Mouse (Mus musculus) left cerebral cortex, postnatal 14 days (tissue): ENCODE measurements at regions not wholly inside any gene's neighbourhood (a gene's known extent, or its start where the extent isn't known, plus 50 kb on each side); places are given as distances from the start of the nearest gene placed in this dataset.
A peak's percentile ranks its signal among the peaks of the same experiment; 100 is the strongest.

ENCODE experiments used
- DNase-seq, 2 experiments: peaks; one replicate each; pipeline ENCODE4 v3.0.0; 2021 to 2022; ENCODE audit warnings: low spot score in 2 of 2, mixed read lengths in 1 of 2
- intact Hi-C: fragments of 180-260 bp; cut with DNase I; formaldehyde crosslinking; loops from one replicate; pipeline ENCODE4 v1.15.1; 2025

GRCm38 (mm10) chr7:123642596-123642995, 142.3 kb upstream of the Zkscan2 start:
- intact Hi-C loops, result no loop called here
- no peak for DNase-seq

DNA sequence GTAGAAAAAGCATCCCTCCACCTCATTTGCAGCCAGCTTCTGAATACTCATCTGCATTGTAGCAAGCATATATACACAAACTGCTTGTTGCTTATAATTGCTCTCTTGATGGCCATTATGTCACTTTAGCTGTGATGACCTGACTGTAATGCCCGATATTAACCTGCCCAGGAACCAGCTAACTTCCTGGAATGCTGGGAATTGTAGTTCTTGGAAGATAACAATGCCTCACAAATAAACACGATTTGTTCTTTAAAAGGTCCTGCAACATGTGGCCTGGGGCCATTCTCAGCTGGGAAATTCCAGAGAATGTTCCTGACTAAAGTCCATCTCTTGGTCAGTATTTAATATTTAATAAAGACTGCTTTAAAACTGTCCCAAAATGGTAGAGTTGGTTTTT, 143.2 kb upstream of the Zkscan2 start:
- DNase-seq, result no peak
- intact Hi-C loops, result no loop called here

- intact Hi-C loops, result no loop called here
- DNase-seq, result no peak
Measured at GRCm38 (mm10) chr7:123645521-123645920, 145.3 kb upstream of the Zkscan2 start.

GRCm38 (mm10) chr7:123665459-123665858, 165.2 kb upstream of the Zkscan2 start:
- intact Hi-C loops, result no loop called here
- no peak for DNase-seq

GRCm38 (mm10) chr7:123684762-123685161, 184.5 kb upstream of the Zkscan2 start:
- intact Hi-C loops, result no loop called here
- no peak for DNase-seq

DNA sequence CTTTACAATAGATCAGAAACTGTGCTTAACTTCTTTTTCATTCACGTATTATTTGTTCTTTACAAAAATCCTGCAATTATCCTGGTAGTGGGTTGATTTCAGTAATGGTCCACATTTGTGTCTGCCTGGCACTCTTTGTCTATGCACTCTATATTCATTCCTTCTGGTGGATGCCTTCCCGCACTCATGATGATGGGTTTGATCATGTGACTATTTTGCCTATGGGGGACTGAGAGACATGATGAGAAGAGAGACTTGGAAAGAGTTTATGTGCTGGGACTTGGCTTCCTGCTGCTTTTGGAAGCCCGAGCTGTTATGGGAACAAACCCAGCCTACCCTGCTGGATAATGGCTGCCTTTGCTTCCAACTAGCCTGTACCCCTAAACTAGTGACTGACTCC, 186.3 kb upstream of the Zkscan2 start:
- intact Hi-C loops, result no loop called here
- DNase-seq, result no peak

- intact Hi-C loops, result no loop called here
Measured at GRCm38 (mm10) chr7:123731016-123731415, 230.8 kb upstream of the Zkscan2 start.

DNA sequence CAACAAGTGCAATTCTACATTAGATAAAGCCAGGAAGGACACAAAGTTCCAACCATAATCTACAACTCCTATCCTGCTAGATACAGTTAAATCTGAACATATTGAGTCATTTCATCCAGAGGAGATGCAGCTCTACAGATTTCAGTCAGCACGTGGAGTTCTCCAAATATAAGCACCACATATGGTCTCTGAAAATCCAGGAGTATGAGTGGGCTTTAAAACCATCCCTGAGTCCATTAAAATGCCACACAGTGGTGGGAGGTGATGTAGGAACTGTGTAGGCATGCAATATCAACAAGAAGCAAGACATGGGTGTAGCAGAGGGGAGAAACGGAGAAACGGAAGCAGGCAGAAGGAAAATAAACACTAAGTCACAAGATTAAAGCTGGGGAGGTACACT, 232.8 kb upstream of the Zkscan2 start:
- intact Hi-C loops, result no loop called here
- peak; percentile 34 to 58 for DNase-seq

More at GRCm38 (mm10) chr7:123731016-123731415, 230.8 kb upstream of the Zkscan2 start:
- no peak for DNase-seq

DNA sequence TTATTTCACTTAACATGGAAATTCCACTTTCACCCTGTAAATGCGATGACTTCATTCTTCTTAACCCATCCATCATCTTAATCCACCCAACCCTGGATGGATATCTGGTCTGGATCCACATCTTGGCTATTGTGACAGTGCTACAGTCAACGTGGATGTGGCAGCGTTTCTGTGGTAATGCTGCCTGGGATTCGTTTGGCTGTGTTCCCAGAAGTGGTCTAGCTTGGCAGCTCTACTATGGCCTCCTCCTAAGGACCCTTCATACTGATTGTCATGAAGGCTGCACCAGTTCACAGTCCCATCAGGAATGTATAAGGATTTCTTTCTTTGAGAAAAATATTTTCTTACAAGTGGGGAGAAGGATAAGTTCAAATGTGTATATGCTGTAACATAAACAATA, 234.7 kb upstream of the Hs3st4 start:
- no peak for DNase-seq
- intact Hi-C loops, result no loop called here

DNA sequence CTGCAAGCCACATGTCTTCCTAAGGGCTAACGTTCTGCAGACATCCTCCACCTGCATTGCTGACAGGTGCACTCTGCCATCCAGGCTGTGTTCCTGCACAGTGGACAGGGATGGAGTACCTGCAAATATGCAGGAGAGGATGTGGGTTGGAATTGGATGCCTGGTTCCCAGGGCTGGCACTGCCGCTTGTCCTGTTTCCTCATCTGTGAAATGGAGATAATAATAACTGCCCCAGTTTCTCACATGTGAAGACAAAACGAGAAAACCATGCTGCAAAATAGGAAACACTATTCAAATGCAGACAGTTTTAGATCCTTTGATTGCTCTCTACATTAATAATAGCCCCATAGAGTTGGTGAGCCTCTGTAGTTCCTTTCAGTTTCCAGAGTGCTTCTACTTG, 229.4 kb upstream of the Hs3st4 start:
- intact Hi-C loops, result no loop called here
- peak; percentile 26 to 46 for DNase-seq

DNA sequence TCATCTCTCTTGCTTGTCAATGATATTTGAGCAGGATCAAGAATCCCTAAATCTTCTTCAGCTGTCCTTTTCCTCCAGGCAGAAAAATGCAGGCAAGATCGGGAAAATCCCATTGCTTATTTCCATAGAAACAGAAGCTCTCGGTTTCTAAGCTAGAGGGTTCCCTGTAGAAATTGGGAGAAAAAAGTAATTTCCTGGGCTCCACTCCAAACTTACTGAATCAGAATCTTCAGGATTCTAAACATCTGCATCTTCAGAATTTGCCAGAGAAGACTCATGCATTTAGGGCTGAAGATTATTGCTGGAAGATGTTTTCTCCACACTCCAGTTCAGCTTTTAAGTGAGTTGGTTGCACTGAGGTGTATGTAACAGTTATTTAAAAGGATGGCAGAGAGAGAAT, 187.6 kb upstream of the Hs3st4 start:
- intact Hi-C loops, result no loop called here
- DNase-seq, result peak; percentile 32 to 69

DNA sequence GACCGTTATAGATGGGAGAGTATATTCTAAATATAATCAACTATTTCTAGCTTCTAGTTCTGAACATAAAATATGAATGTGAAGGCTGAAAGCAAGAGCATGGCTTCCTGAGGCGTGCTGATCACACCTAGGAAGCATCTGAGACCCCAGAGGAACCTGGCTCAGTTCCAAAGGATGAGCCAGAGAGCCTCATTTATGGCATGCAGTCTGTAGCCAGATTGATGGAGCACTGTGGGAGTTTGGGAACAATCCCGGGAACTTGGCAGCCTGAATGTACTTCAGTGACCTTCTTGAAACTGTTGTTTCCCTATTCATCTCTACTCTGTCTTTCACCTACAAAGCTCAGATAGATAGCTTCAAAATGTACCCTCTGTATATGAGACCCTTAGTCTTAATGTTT, 186.6 kb upstream of the Hs3st4 start:
- intact Hi-C loops, result no loop called here
- DNase-seq, result no peak

GRCm38 (mm10) chr7:123805650-123806049, 177.0 kb upstream of the Hs3st4 start:
- intact Hi-C loops, result no loop called here
- DNase-seq, result peak in 1 of 2 experiments; percentile 25

- intact Hi-C loops, result no loop called here
- peak; percentile 12 to 18 for DNase-seq
Measured at GRCm38 (mm10) chr7:123823976-123824375, 158.7 kb upstream of the Hs3st4 start.

GRCm38 (mm10) chr7:123826406-123826805, 156.3 kb upstream of the Hs3st4 start:
- no peak for DNase-seq
- intact Hi-C loops, result no loop called here

- DNase-seq, result no peak
- intact Hi-C loops, result no loop called here
Measured at GRCm38 (mm10) chr7:123842552-123842951, 140.1 kb upstream of the Hs3st4 start.

DNA sequence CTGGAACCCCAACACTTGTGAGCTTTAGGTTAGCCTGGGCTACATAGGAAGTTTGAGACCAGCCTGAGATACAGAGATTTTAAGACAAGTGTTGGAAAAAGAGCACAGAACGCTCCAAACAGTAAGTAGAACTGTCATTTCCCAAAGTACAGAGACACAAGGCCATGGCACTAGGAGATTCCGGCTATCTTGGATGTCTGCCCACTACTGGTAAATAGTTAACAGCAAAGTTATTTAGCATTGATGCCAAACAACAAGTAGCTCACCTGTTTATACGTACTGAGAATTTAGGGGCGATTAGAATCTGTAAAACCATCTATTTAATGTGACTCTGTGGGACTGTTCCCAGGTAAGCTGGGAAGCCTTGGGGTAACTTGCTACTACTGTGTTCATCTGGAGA, 135.6 kb upstream of the Hs3st4 start:
- no peak for DNase-seq
- intact Hi-C loops, result no loop called here

GRCm38 (mm10) chr7:123848644-123849043, 134.0 kb upstream of the Hs3st4 start:
- DNase-seq, result no peak
- intact Hi-C loops, result no loop called here

- intact Hi-C loops, result no loop called here
Measured at GRCm38 (mm10) chr7:123849220-123849619, 133.4 kb upstream of the Hs3st4 start.

GRCm38 (mm10) chr7:123850272-123851197, 132.1 kb upstream of the Hs3st4 start:
- no peak for DNase-seq
- intact Hi-C loops, result no loop called here

More at GRCm38 (mm10) chr7:123849220-123849619, 133.4 kb upstream of the Hs3st4 start:
- DNase-seq, result no peak

- intact Hi-C loops, result no loop called here
- no peak for DNase-seq
Measured at GRCm38 (mm10) chr7:123857539-123857938, 125.1 kb upstream of the Hs3st4 start.
